Mouse (Mus musculus): ENCODE data around the gene Azgp1. TPM values are rescaled to one million over a fixed set of nuclear protein-coding genes. Genes with fewer than 3 reads are reported as not detected.
"Not testable (repeated sequence)": the region's sequence is repeated elsewhere in the genome, so short reads cannot be mapped to it uniquely, and the experiment has no call there.

Azgp1 gene
- polyA plus RNA-seq (2015; fragmentation: Nextera tagmentation; extraction: Ambion mirVana): 0.17 TPM in 1 of 2 replicates, not detected in the other

DNA sequence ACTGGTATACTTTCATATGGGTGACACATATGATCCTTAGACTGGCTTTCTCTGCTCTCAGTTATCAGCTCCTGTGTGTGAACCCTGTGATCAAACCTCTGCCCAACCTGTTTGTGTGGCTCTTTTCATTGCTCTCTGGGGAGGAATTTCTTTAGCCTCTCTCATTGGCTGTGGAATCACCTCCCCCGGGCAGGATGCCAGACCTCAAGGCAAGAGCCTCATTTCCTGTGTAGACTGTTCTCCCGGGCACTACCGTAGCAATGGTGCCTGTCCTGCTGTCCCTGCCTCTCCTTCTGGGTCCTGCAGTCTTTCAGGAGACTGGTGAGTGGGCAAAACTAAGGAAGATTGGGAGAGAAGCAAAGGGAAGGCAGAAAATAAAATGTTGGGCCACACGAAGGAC, at the start of gene Azgp1:
TSS of gene Azgp1 (plus strand) at position 221 of the 400 bp plus-strand sequence.
- H3K9me3 ChIP-seq: no peaks in the 10 kb centered on the region
- no peaks in the 10 kb centered on the region for H3K36me3 ChIP-seq
- H3K4me1 ChIP-seq: no peaks in the 10 kb centered on the region
- no peak within 1 kb of the TSS for H3K9ac ChIP-seq
- no peak for ATAC-seq (ENCODE audit: borderline replicate concordance, extremely low read depth, low FRiP score, low TSS enrichment)
- WGBS: 50% methylated on average over 4 of the region's 4 CpGs
- H3K27me3 ChIP-seq: no peaks in the 10 kb centered on the region
- H3K4me2 ChIP-seq: no peak within 1 kb of the TSS
- H3K27ac ChIP-seq: no peak within 1 kb of the TSS
- H3K4me3 ChIP-seq: no peak within 1 kb of the TSS

GRCm38 (mm10) chr5:137933934-137934333, 47.4 kb upstream of the Azgp1 start:
- WGBS: 59% methylated on average over 2 of the region's 2 CpGs
- not testable (repeated sequence) for H3K4me2 ChIP-seq

GRCm38 (mm10) chr5:137936486-137936885, 44.8 kb upstream of the Azgp1 start:
- Histone ChIP-seq H3K27ac (no peak overlapping the region), H3K9ac (no peak overlapping the region), H3K4me2 (no peak overlapping the region), H3K27me3 (no peaks in the 10 kb centered on the region), H3K4me3 (no peak overlapping the region), H3K36me3 (no peaks in the 10 kb centered on the region), H3K9me3 (no peaks in the 10 kb centered on the region), H3K4me1 (no peaks in the 10 kb centered on the region)
- ATAC-seq (ENCODE audit: borderline replicate concordance, extremely low read depth, low FRiP score, low TSS enrichment): no peak
- WGBS: 78% methylated on average over 2 of the region's 2 CpGs

More at GRCm38 (mm10) chr5:137933934-137934333, 47.4 kb upstream of the Azgp1 start:
- H3K27ac ChIP-seq; H3K9ac ChIP-seq; ATAC-seq (ENCODE audit: borderline replicate concordance, extremely low read depth, low FRiP score, low TSS enrichment); H3K36me3 ChIP-seq; H3K27me3 ChIP-seq; H3K4me3 ChIP-seq; H3K4me1 ChIP-seq; H3K9me3 ChIP-seq: not testable (repeated sequence)

GRCm38 (mm10) chr5:137937238-137937637, 44.1 kb upstream of the Azgp1 start:
- Histone ChIP-seq H3K9ac (no peak overlapping the region), H3K4me1 (no peaks in the 10 kb centered on the region), H3K27me3 (no peaks in the 10 kb centered on the region), H3K27ac (no peak overlapping the region), H3K4me3 (no peak overlapping the region), H3K9me3 (no peaks in the 10 kb centered on the region), H3K4me2 (no peak overlapping the region), H3K36me3 (no peaks in the 10 kb centered on the region)
- no peak for ATAC-seq (ENCODE audit: borderline replicate concordance, extremely low read depth, low FRiP score, low TSS enrichment)
- WGBS: 62% methylated on average over 4 of the region's 4 CpGs

DNA sequence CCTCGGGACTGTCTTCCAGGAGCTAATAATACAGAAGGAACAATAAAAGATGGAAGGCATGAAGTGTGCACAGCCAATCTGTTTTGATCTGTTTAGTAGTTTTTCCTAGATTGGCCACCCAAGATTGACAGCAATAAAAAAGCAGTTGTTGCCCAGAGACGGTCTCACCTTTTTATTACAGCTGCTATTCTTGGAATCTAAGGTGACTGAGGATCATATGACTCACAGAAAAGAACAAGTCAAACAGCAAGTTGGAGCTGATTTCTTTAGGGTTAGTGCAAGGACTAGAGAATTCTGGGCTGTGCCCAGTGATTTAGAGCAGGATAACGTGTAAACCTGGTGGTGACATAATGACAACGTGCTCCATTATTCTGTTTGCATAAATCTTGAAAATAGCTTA, 40.4 kb upstream of the Azgp1 start:
- 68% methylated on average over 4 of the region's 4 CpGs for WGBS
- H3K36me3 ChIP-seq: no peaks in the 10 kb centered on the region

DNA sequence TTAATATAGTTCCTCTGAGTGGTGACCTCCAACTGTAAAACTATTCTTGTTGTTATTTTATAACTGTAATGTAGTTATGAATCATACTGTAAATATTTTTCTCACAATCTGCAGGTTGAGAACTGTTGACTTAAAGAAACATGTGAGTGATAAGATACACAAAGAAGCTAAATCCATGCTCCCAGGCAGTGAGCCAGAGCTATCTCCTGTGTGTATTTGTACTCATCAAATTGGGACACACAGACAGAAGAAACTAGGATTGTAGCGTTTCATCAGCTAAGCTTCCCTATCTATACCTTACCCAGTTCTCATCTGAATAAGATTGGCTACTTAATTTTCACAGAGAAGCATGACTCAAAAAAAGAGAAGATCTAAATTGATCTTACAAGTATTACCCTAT, 38.2 kb upstream of the Azgp1 start:
- Histone ChIP-seq H3K9ac (no peak overlapping the region), H3K27ac (no peak overlapping the region)
- ATAC-seq (ENCODE audit: borderline replicate concordance, extremely low read depth, low FRiP score, low TSS enrichment): no peak

More for the DNA sequence above, 40.4 kb upstream of the Azgp1 start:
- H3K4me1 ChIP-seq: no peaks in the 10 kb centered on the region
- no peak for ATAC-seq (ENCODE audit: borderline replicate concordance, extremely low read depth, low FRiP score, low TSS enrichment)
- H3K9me3 ChIP-seq: no peaks in the 10 kb centered on the region
- no peak overlapping the region for H3K9ac ChIP-seq
- no peak overlapping the region for H3K4me3 ChIP-seq
- no peak overlapping the region for H3K27ac ChIP-seq
- H3K4me2 ChIP-seq: no peak overlapping the region
- no peaks in the 10 kb centered on the region for H3K27me3 ChIP-seq

DNA sequence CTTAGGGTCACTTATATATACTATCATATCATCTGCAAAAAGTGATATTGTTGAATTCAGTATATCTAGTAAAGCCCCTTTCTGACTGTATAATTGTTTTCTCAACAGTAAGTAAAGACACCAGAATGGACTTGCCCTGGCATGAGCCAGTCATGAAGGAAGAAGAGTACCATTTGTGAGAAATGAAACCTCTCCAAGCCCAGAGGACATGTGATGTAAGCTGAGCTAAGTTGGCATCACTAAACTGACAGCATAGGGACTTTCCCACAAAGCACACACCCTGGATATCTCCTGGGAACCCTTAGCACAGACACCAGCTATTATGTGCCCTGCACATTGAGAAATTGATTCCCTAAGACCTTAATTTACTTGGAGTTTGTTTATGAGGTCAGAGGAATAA, 34.0 kb upstream of the Azgp1 start:
- Histone ChIP-seq H3K4me2 (no peak overlapping the region), H3K36me3 (no peaks in the 10 kb centered on the region), H3K27ac (no peak overlapping the region), H3K27me3 (no peaks in the 10 kb centered on the region), H3K9me3 (no peaks in the 10 kb centered on the region), H3K9ac (no peak overlapping the region), H3K4me1 (no peaks in the 10 kb centered on the region), H3K4me3 (no peak overlapping the region)
- ATAC-seq (ENCODE audit: borderline replicate concordance, extremely low read depth, low FRiP score, low TSS enrichment): no peak

More for the DNA sequence above, 38.2 kb upstream of the Azgp1 start:
- H3K9me3 ChIP-seq: no peaks in the 10 kb centered on the region
- no peaks in the 10 kb centered on the region for H3K27me3 ChIP-seq
- 50% methylated on average over 1 of the region's 1 CpGs for WGBS
- H3K36me3 ChIP-seq: no peaks in the 10 kb centered on the region
- no peak overlapping the region for H3K4me2 ChIP-seq
- H3K4me3 ChIP-seq: no peak overlapping the region
- H3K4me1 ChIP-seq: no peaks in the 10 kb centered on the region

- ATAC-seq (ENCODE audit: borderline replicate concordance, extremely low read depth, low FRiP score, low TSS enrichment): no peak
- Histone ChIP-seq H3K27me3 (no peaks in the 10 kb centered on the region), H3K27ac (no peak overlapping the region), H3K36me3 (no peaks in the 10 kb centered on the region), H3K9me3 (no peaks in the 10 kb centered on the region), H3K4me3 (no peak overlapping the region), H3K4me2 (no peak overlapping the region), H3K4me1 (no peaks in the 10 kb centered on the region), H3K9ac (no peak overlapping the region)
- WGBS: 28% methylated on average over 6 of the region's 6 CpGs
Observed at GRCm38 (mm10) chr5:137951218-137951617, 30.1 kb upstream of the Azgp1 start.

- no peaks in the 10 kb centered on the region for H3K4me1 ChIP-seq
- H3K27me3 ChIP-seq: no peaks in the 10 kb centered on the region
Observed at GRCm38 (mm10) chr5:137956404-137956803, 24.9 kb upstream of the Azgp1 start.

GRCm38 (mm10) chr5:137962945-137963344, 18.4 kb upstream of the Azgp1 start, which contains the start of gene Gjc3:
Gjc3 (minus strand) TSS chr5:137963098.
- no peak within 1 kb of the TSS for H3K4me2 ChIP-seq
- H3K27ac ChIP-seq: no peak within 1 kb of the TSS
- 74% methylated on average over 8 of the region's 8 CpGs for WGBS
- no peak within 1 kb of the TSS for H3K9ac ChIP-seq
- H3K9me3 ChIP-seq: no peaks in the 10 kb centered on the region
- H3K4me1 ChIP-seq: no peaks in the 10 kb centered on the region
- H3K36me3 ChIP-seq: no peaks in the 10 kb centered on the region
- H3K4me3 ChIP-seq: no peak within 1 kb of the TSS
- ATAC-seq (ENCODE audit: borderline replicate concordance, extremely low read depth, low FRiP score, low TSS enrichment): no peak
- H3K27me3 ChIP-seq: no peaks in the 10 kb centered on the region

More at GRCm38 (mm10) chr5:137956404-137956803, 24.9 kb upstream of the Azgp1 start:
- no peak overlapping the region for H3K9ac ChIP-seq
- no peak overlapping the region for H3K27ac ChIP-seq
- no peak overlapping the region for H3K4me3 ChIP-seq
- H3K4me2 ChIP-seq: no peak overlapping the region
- ATAC-seq (ENCODE audit: borderline replicate concordance, extremely low read depth, low FRiP score, low TSS enrichment): no peak
- no peaks in the 10 kb centered on the region for H3K36me3 ChIP-seq
- WGBS: 88% methylated on average over 3 of the region's 3 CpGs
- H3K9me3 ChIP-seq: no peaks in the 10 kb centered on the region

DNA sequence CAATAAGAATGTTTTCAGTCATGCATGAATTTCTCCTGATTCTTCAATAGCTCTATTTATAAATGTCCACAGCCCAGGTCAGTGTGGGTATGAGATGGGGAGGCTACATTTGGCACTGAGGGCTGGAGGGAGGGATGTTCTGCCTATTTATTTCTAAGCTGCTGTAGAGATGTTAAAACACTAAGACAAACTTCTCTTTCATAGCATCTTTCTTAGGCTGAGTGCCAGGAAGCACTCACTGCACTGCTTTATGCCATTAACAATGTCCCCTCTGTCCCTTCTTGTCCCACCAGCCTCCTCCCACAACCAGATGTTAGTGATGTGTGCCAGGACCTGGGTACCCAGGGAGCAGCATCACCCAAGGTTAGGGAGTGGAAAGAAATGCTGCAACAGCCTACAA, 14.8 kb upstream of the Azgp1 start:
- no peak for ATAC-seq (ENCODE audit: borderline replicate concordance, extremely low read depth, low FRiP score, low TSS enrichment)
- Histone ChIP-seq H3K27ac (no peak overlapping the region), H3K4me3 (no peak overlapping the region), H3K9ac (no peak overlapping the region), H3K4me2 (no peak overlapping the region), H3K27me3 (no peaks in the 10 kb centered on the region), H3K4me1 (no peaks in the 10 kb centered on the region), H3K36me3 (no peaks in the 10 kb centered on the region), H3K9me3 (no peaks in the 10 kb centered on the region)

DNA sequence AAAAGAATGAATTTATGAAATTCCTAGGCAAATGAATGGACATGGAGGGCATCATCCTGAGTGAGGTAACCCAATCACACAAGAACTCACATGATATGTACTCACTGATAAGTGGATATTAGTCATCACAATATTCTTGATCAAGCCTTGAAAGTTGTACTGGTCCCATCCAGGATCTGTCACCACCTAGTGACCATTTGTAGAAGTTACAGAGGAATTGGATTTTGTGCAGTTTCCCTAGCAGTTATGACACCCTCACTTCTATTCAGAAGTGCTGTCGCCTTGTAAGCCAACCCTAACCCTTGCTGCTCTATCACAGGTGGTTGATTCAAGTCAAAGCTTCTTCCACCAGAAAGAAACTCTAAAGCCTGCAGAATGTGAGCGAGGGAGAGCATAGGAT, 8.2 kb upstream of the Azgp1 start:
- H3K4me1 ChIP-seq: no peaks in the 10 kb centered on the region
- no peaks in the 10 kb centered on the region for H3K36me3 ChIP-seq
- no peaks in the 10 kb centered on the region for H3K27me3 ChIP-seq
- H3K27ac ChIP-seq: no peak overlapping the region
- H3K9me3 ChIP-seq: no peaks in the 10 kb centered on the region
- no peak overlapping the region for H3K4me2 ChIP-seq
- H3K9ac ChIP-seq: no peak overlapping the region
- WGBS: 54% methylated on average over 2 of the region's 2 CpGs
- no peak overlapping the region for H3K4me3 ChIP-seq
- ATAC-seq (ENCODE audit: borderline replicate concordance, extremely low read depth, low FRiP score, low TSS enrichment): no peak

DNA sequence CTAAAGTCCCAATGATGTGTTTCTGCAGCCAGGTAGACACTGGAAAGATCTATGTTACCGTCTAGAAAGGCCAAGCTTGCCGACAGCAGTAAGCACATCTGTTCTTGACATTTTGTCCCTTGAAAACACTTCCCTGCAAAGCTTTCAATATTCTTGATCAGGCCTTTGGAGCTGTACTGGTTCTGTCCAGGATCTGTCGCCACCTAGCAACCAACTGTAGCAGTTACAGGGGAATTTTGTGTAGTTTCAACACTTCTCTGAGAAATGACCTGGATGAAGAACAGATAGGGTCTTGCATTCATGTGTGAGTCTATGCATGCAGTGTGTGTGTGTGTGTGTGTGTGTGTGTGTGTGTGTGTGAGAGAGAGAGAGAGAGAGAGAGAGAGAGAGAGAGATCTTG, 7.6 kb upstream of the Azgp1 start:
- Histone ChIP-seq H3K9ac (no peak overlapping the region), H3K27me3 (no peaks in the 10 kb centered on the region), H3K4me2 (no peak overlapping the region), H3K36me3 (no peaks in the 10 kb centered on the region), H3K4me3 (no peak overlapping the region), H3K4me1 (no peaks in the 10 kb centered on the region), H3K9me3 (no peaks in the 10 kb centered on the region), H3K27ac (no peak overlapping the region)
- 43% methylated on average over 3 of the region's 3 CpGs for WGBS
- ATAC-seq (ENCODE audit: borderline replicate concordance, extremely low read depth, low FRiP score, low TSS enrichment): no peak
